Mouse (Mus musculus): Measurements from ENCODE around the gene Dhdds.

Dhdds gene

DNA sequence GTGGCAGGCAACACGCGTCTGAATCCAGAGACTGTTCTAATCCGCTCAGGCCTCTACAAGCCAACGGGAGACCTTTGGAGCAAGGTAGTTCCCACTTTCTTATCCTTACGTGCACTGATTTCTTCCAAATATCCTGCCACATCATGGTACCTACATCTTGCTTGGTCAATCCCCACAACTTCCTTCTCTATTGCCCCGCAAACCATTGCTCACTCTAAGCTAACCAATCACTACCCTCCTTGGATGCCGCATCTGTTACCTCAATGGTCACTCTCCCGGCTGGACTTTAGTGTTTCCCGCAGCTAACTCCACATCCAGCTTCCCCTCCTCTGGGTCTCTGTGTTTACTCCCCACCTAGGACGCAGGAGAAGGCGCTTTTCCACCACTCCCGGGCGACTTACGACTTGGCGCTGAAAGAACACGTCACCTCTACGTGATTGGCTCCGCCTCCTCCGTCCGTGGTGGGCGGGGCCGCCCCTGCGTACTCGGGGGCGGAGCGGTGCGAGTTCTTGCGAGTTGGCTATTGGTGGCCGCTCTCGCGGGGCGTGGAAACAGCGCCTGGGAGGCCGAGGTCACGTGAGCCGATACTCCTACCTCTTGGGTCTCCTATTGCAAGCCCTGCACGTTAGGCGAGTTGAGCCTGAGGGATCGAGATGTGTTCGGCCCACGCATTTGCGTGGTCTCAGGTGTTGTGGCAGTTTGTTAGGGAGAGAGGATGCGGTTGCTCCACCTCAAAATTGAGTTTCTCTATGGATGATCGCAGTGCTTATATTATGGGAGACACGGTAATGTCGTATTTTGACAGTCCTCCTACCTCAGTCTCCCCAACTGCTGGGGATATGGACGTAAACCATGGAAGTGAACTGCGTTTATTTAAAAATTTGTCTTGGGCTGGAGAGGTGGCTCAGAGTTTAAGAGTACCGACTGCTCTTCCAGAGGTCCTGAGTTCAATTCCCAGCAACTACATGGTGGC lies at the start of gene Dhdds:
Gene Dhdds, minus strand, starts transcription at position 453 of the 973 bp plus-strand sequence.
- peak; percentile 95 to 98 for DNase-seq

DNA sequence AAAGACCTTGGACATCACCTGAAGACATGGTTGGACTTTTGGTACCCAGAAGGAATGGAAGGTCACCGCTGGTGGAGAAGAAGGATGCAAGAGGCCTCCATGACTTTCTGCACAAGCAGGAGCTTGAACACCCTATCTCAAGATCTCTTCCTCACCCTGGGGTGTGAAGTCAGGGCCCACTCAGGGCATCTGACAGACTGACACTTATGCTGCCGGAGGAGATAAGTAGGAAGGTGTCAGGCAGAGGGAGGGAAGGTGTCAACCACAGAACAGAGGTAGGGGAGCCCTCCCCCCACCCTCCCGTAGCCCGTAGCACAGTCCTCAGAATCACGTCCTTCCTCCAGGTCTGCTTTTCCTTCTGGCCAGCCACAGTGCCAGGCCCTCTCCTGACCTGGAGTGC lies 46.9 kb upstream of the Dhdds start:
- no peak for DNase-seq

DNA sequence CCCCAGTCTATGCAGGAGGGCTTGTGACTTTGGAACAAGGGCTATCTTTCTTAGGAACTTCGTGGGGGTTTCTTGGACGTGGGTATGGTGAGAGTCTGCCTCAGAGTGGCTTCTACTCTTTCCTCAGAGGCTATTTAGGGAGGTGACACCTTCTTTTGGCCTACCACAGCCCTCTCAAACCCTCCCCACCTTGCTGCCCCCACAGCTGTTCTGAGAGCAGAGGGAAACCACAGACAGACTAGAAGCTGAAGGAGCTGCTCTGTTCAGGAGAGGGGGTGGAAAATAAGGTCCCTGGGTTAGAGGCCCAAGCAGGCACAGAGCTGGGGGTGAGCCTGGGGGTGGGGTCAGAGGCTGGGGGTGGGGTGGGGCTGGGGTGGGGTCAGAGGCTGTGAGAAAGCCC lies 42.3 kb upstream of the Dhdds start:
- no peak for DNase-seq

DNA sequence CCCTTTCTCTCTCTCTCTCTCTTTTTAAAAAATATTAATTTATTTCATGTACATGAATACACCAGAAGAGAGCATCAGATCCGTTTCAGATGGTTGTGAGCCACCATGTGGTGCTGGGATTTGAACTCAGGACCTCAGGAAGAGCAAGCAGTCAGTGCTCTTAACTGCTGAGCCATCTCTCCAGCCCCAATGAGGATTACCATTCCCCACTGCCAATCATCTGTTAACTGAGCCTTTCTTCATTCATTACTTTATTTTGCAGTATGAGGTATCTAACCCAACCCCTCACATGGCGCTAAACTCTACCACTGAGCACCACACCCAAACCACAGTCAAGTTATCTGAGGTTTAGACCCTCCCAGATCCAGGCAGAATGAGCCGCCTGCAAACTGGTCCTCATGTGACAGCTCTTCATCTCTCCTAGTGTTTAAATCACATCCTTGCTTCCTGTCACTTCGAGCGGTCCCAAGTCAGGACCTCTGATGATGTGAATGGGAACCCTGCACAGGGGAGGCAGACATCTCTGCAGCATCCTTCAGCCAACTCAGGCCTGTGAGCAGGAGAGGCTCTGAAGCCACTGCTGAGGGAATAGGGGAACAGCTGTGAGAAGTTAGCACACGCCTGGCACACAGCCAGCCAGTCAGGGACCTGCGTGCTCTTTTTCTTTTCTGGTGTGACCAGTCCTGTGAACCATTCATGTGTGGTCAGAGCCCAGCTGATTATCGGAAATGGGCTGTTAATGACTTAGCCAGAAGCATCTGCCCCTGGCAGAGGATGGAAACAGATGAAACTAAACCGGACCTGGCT lies 40.8 kb upstream of the Dhdds start:
- DNase-seq: peak in 1 of 2 experiments; percentile 15

- DNase-seq: peak; percentile 86 to 90
Observed at GRCm38 (mm10) chr4:134035953-134036352, 35.2 kb upstream of the Dhdds start.

DNA sequence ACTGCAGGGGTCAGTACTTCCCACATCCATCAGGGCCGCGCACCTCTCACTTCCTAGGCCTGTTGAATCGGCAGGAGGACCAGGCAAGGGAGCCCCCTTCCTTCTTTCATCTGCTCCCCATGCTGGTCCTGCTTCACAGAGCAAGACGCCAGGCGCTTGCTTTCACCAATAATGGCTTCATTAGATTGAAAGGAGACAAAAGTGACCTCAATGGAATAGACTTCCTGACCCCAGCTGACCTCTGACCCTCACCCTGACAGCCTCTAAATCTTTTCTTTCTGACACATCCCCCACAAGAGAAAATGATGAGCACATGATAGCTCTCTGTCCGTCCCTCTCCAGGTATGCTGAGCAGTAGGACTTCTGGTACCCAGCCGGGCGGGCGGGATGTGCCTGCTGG lies 25.1 kb upstream of the Dhdds start:
- DNase-seq: no peak

DNA sequence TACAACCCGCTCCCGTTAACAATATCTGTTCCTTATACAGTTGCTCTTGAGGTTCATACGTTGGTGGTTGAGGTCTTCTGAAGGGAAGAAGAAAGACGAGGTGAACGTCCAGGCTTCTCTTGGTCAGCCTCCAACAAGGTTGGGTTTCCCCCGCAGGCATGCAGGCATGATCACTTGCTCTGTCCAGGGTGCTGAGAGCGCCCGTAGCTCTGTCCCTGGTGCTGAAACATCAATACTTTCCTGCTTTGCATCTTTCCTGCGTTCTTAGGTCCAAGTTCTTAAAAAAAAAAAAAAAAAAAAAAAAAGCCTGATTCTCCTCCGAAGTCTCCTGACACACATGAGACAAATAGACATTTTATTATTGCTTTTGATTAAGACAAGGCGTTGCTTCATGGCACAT lies 19.9 kb upstream of the Dhdds start:
- DNase-seq: peak; percentile 38 to 47

GRCm38 (mm10) chr4:134019641-134020351 lies 19.1 kb upstream of the Dhdds start:
- peak; percentile 83 to 89 for DNase-seq

DNA sequence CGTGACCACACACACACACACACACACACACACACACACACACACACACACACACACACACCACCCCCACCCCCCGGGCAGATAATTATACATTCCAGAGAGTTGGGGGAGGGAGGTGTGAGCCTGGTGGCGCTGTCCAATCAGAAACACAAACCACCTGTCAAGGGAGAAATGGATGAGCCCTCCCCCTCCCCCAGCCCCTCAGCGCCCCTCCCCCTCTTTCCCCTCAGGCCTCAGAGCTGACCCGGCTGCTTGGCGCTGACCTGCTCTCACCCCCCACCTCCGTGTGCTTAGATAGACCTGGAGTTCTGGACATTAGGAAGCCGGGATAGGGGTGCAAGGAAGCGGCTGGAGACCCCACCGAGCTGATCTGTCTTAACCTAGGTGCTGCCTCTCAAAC lies 18.5 kb upstream of the Dhdds start:
- no peak for DNase-seq

GRCm38 (mm10) chr4:134018779-134019145 lies 18.0 kb upstream of the Dhdds start, which contains the start of gene Lin28a:
Lin28a (minus strand) TSS chr4:134018841.
- no peak for DNase-seq

- peak in 1 of 2 experiments; percentile 10 for DNase-seq
Observed at GRCm38 (mm10) chr4:134018038-134018778, 17.5 kb upstream of the Dhdds start.

DNA sequence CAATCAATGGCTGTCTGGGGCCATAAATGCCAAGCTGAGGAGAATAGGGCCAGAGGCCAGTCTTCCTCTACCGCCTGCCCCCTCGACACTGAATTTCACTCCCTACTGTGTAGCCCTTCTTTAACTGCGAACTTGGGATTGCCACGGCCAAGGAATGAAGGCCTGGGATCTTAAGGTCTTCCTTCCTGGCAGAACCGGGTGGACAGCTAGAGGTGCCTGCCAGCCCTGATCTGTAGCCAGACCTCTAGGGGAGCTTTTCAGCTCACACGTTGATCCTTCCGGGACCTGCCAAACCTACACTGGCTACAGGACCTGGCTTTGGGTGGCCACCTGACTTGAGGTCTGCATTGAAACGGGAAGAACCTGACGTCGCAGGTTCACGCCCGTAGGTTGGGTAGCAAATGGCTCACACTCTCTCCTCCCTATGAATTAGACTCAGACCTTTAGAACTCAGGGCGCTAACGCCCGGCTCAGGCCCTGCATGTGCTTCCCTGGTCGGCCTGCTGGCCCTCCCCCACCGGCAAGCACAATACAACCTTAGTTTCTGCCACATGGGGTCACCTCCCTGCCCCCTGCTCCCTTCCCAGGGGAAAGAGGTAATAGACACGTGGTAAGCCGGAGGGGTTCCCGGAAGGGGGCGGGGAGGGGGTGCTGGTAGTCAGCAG lies 16.6 kb upstream of the Dhdds start:
- peak; percentile 13 to 15 for DNase-seq

- no peak for DNase-seq
Observed at GRCm38 (mm10) chr4:134016767-134017166, 16.0 kb upstream of the Dhdds start.

- no peak for DNase-seq
Observed at GRCm38 (mm10) chr4:134016208-134016607, 15.5 kb upstream of the Dhdds start.

DNA sequence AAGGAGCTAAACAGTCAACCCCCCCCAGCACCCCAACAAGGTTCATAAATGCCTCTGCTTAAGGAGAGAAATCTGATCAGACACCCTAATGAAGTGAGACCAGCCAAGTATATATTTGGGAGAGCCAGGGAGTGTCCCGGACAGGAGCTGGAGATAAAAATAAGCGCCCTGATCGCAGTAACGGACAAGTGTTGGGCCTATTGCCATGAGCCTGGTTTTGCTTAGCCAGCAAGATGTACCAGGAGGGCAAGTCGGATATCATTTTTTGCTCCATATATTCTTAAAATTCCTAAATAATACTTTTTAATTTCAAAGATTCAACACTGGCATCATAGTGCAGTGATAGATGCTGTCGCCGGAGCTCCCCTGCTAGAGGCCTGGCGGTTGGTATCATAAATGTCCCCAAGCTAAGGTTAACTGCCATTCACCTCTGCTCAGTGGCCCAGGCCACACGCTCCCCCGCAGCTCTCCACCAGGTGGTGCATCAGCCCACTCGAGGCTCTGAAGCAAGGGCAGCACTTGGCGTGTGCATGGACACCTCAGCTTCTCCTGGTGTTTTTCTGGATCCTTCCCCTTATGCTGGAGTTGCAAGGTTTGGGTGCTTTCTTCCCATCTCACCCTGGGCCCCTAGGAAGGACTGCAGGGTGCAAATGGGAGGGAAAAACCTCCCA lies 12.3 kb upstream of the Dhdds start:
- no peak for DNase-seq

DNA sequence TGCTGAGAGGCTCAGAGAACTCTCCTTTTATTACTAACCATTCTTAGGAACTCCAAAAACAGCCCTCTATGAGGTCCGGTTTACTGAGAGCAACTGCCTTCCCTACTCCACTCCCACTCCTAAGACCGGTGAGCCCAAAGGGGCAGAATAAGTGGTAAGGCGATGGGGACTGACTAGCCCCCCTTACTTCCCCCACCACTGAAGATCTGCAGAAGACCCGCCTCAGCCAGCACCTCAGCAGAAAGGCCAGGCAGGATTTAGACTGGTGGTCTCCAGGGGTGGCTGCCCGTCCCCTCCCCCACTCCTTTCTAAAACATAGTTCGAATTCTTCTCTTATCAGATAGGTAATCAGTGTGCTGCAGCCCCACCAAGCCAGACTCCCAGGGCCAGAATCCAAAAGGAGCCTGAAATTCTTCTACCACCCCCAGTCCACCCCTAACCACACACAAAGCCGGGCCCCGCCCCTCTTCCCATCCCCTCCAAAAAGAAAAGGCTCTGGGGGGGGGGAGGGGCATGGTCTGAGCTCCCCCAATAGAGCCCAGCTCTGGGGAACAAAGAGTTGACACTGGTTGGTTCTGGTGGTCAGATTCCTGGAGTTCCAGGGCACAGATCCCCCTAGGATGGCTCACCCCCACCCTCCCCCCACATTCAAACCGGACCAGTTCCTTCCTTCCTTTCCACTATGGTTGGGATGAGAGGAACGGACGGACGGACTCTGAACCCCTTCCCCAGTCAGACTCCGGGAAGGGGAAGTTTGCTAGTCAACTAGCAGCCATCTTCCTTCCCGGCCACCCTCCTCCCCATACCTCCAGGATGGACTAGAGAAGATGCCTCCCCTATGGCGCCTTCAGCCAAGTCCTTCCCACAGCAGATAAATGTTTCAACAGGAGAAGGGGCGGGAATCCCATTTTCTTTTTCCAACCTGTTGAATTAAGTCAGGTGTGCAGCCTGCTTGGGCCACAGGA lies 11.0 kb upstream of the Dhdds start:
- no peak for DNase-seq

GRCm38 (mm10) chr4:134009709-134010108 lies 9.0 kb upstream of the Dhdds start:
- no peak for DNase-seq

GRCm38 (mm10) chr4:134006845-134007244 lies 6.1 kb upstream of the Dhdds start:
- DNase-seq: no peak

- DNase-seq: no peak
Observed at GRCm38 (mm10) chr4:134005581-134006358, 5.1 kb upstream of the Dhdds start.

Data from cerebellum, postnatal 25 days (tissue).